Mouse (Mus musculus) liver, embryonic 12.5 days (tissue): Measurements from ENCODE around the gene Vegfa. TPM values are rescaled to one million over a fixed set of nuclear protein-coding genes. Genes with fewer than 3 reads are reported as not detected.

ENCODE experiments used
- ATAC-seq: fragments of 200-750 bp; cut with Nextera tagmentation; 2 replicates; pipeline ENCODE4 v1.8.0; 2017; ENCODE audit warnings: moderate number of reproducible peaks, mild to moderate bottlenecking, moderate library complexity
- H3K27ac ChIP-seq: fragments of 300-500 bp; sonication (generic); 2 replicates; pipeline ENCODE4 v1.5.1; 2016; ENCODE audit warnings: mild to moderate bottlenecking
- H3K27me3 ChIP-seq: fragments of 300-500 bp; sonication (generic); replicated peaks from 2 replicates; pipeline ENCODE4 v1.6.1; 2016; ENCODE audit warnings: mild to moderate bottlenecking, moderate library complexity
- H3K36me3 ChIP-seq: fragments of 300-500 bp; sonication (generic); 2 replicates; pipeline ENCODE4 v1.6.1; 2016; ENCODE audit warnings: mild to moderate bottlenecking, moderate library complexity
- H3K4me1 ChIP-seq: fragments of 300-500 bp; sonication (generic); 2 replicates; pipeline ENCODE4 v1.6.1; 2016
- H3K4me2 ChIP-seq: fragments of 300-500 bp; sonication (generic); 2 replicates; pipeline ENCODE4 v1.6.1; 2016; ENCODE audit warnings: mild to moderate bottlenecking, moderate library complexity
- H3K4me3 ChIP-seq: fragments of 300-500 bp; sonication (generic); 2 replicates; pipeline ENCODE4 v1.5.1; 2016; ENCODE audit warnings: mild to moderate bottlenecking, moderate library complexity
- H3K9ac ChIP-seq: fragments of 300-500 bp; sonication (generic); 2 replicates; pipeline ENCODE4 v1.6.1; 2016; ENCODE audit warnings: mild to moderate bottlenecking, moderate library complexity
- H3K9me3 ChIP-seq: fragments of 300-500 bp; sonication (generic); replicated peaks from 2 replicates; pipeline ENCODE4 v1.6.1; 2016; ENCODE audit warnings: mild to moderate bottlenecking, moderate library complexity
- WGBS: fragments of 180-500 bp; shearing (Covaris S2); methylation state at CpG from one replicate; pipeline ENCODE4 v1.1.7; 2016; ENCODE audit not compliant: insufficient replicate concordance; 5-methylcytosine and 5-hydroxymethylcytosine counted together
- polyA plus RNA-seq: library from polyadenylated mRNA; unstranded; fragments of >200 nt; fragmentation: Nextera tagmentation; extraction: Ambion mirVana; gene quantifications from 2 replicates; pipeline ENCODE4 v1.2.1, GENCODE M21; 2016

The Vegfa gene
- polyA plus RNA-seq, 1 experiment from 2014 or later: 3.2 TPM

DNA sequence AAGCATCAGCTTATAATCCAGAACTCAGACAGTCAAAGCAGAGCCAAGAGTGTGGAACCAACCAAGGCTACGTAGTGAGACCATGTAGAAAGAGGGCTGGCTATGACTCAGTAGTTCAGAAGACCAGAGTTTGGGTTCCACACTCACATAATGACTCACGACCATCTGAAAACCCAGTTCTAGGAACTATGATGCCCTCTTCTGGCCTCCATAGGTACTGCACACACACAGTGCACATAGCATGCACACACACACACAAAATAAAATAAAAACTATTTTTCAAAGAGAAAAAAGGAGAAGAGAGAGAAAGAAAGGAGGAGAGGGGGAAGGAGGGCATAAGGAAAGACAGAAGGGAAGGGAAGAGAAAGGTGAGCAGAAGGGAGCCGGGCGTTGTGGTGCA, 16.0 kb upstream of the Vegfa start:
- Histone ChIP-seq H3K27ac (no peak overlapping the region), H3K36me3 (no peaks in the 10 kb centered on the region), H3K27me3 (no peaks in the 10 kb centered on the region; the same call in 1 of the 2 replicates), H3K4me2 (no peak overlapping the region), H3K4me1 (peaks cover 9% of the 10 kb centered on the region; the same call in 1 of the 2 replicates), H3K9me3 (0 out of 2 replicates have a peak, but pooled peaks cover 6% of the 10 kb centered on the region), H3K9ac (no peak overlapping the region), H3K4me3 (no peak overlapping the region)
- WGBS: 86% methylated on average over 4 of the region's 4 CpGs
- no peak for ATAC-seq

DNA sequence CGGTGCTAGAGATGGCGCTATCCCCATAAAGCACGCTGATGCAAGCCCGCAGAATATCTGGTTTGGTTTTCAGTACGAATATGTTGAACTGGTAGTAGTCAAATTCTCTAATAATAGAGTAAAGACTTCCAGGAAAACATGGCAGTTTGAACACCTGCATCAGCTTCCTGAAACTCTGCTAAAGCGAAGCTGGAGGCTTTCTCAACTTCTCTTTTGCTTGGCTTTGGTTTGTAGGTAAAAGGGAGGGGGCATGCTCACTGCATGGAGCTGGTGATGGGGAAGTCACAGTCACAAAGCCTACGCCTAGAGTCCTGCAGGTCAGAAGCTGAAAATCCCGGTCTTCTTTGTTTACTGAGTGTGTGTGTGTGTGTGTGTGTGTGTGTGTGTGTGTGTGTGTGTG, 13.6 kb upstream of the Vegfa start:
- Histone ChIP-seq H3K27ac (no peak overlapping the region), H3K4me3 (no peak overlapping the region), H3K27me3 (no peaks in the 10 kb centered on the region; the same call in 1 of the 2 replicates), H3K4me2 (no peak overlapping the region), H3K9me3 (0 out of 2 replicates have a peak, but pooled peaks cover 6% of the 10 kb centered on the region), H3K4me1 (peaks cover 20% of the 10 kb centered on the region), H3K36me3 (no peaks in the 10 kb centered on the region), H3K9ac (no peak overlapping the region)
- ATAC-seq: no peak
- WGBS: 55% methylated on average over 8 of the region's 8 CpGs

DNA sequence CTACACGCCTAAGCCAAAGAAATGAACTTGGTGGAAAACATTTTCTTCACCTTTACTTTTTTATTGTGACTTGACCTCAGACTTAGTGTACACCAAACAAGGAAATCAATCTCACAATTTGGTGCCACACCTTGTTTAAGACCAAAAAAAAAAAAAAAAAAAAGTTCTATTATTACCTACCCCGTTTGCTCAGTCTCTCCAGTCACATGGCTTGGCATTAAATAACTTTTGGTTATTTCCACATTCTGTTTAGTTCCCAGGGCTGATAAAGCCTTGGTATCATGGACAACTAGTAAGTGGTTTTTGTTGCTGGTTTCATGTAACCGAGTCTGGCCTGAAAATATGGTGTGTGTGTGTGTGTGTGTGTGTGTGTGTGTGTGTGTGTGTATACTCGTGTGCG, 12.8 kb upstream of the Vegfa start:
- Histone ChIP-seq H3K9me3 (0 out of 2 replicates have a peak, but pooled peaks cover 6% of the 10 kb centered on the region), H3K4me2 (no peak overlapping the region), H3K9ac (no peak overlapping the region), H3K4me3 (no peak overlapping the region), H3K27me3 (no peaks in the 10 kb centered on the region), H3K36me3 (no peaks in the 10 kb centered on the region), H3K27ac (no peak overlapping the region), H3K4me1 (peaks cover 28% of the 10 kb centered on the region)
- ATAC-seq: no peak
- 70% methylated on average over 5 of the region's 5 CpGs for WGBS

DNA sequence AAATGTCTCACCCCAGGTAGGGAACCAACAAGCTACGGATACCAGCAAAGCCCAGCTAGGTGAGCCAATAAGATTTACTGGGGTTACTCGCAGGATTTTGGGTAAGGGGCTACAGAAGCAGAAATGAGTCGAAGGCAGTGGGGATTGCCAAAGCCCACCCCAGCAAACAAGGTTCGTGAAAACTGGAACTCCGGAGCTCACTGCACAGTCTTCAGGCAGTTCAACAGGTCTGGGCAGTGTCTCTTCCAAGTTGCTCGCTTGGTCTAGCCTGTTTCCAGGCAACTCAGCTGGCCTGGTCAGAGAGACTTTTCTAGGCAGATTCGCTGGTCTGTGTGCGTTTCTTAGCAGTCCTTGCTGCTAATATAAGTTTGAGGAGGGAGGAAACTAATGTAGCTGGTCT, 10.0 kb upstream of the Vegfa start:
- WGBS: 76% methylated on average over 8 of the region's 8 CpGs
- Histone ChIP-seq H3K36me3 (no peaks in the 10 kb centered on the region), H3K9ac (no peak overlapping the region), H3K4me2 (no peak overlapping the region), H3K4me3 (no peak overlapping the region), H3K27ac (no peak overlapping the region), H3K4me1 (peaks cover 36% of the 10 kb centered on the region), H3K27me3 (no peaks in the 10 kb centered on the region), H3K9me3 (no peaks in the 10 kb centered on the region)
- ATAC-seq: no peak

DNA sequence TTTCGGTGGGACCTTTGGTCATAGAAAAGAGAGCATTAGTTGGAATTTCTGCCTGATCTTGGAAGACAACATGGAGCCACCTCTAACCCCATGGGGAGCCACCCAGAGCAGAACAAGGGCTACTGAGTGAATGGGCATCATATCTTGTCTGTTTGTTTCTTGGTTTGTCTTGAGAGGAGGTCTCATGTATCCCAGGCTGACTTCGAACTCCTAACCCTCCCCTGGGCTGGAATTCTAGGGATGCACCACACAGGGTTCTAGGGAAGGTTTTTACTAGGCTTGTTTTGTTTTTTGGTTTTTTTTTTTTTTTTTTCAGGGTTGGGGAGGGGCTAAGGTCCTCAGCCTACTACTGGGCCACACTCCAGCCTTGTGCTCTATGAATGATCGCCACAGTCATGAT, 9.5 kb upstream of the Vegfa start:
- no peak for ATAC-seq
- Histone ChIP-seq H3K36me3 (no peaks in the 10 kb centered on the region), H3K27me3 (no peaks in the 10 kb centered on the region), H3K27ac (no peak overlapping the region), H3K9ac (no peak overlapping the region), H3K4me1 (peaks cover 36% of the 10 kb centered on the region), H3K9me3 (no peaks in the 10 kb centered on the region), H3K4me2 (no peak overlapping the region), H3K4me3 (no peak overlapping the region)
- 71% methylated on average over 3 of the region's 3 CpGs for WGBS

DNA sequence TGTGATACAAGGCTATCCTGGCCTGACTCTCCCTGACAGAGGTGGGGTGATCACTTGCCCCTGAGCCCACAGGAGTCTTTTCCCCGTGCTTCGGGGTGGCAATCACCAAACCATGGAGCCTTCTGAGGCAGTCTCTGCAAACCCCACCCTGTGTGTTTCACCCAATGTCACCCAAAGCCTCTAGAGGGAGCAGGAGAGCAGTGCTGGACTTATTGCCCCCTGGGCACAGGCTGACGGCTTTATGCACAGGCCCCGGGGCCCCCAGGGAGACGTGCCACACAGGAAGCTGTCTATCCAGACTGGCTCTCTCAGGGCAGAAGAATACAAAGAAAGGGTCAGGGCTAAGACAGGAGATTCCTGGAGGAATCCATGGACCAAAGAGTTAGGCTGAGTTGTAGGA, 9.1 kb upstream of the Vegfa start:
- Histone ChIP-seq H3K9ac (peak overlapping the region; percentile 18; the same call in 1 of the 2 replicates), H3K27ac (peak overlapping the region; percentile 76), H3K4me2 (peak overlapping the region; percentile 40), H3K27me3 (no peaks in the 10 kb centered on the region), H3K4me1 (peaks cover 36% of the 10 kb centered on the region), H3K4me3 (no peak overlapping the region), H3K36me3 (no peaks in the 10 kb centered on the region), H3K9me3 (no peaks in the 10 kb centered on the region)
- 23% methylated on average over 5 of the region's 5 CpGs for WGBS
- peak; percentile 72 for ATAC-seq

DNA sequence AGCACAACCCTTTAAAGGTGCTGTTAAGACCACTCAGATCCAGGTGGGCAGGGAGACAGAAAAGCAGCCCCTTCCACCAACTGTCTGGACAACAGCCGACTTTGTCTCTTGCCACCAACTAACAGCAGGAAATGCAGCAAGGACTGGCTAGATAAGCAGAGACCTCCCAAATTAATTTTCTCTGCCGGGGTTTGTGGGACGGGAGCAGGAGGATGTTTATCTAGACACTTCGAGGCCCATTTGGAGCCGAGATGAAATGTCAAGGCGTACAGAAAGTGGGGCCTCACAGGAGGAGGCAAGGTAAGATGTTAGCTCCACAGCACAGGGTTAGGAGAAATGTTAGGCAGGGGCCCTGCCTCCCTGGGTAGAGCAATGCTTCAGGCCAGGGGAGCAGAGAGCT, 8.4 kb upstream of the Vegfa start:
- peaks cover 36% of the 10 kb centered on the region for H3K4me1 ChIP-seq
- H3K9me3 ChIP-seq: no peaks in the 10 kb centered on the region
- H3K27me3 ChIP-seq: 0 out of 2 replicates have a peak, but pooled peaks cover 5% of the 10 kb centered on the region
- peak; percentile 64 for ATAC-seq
- peak overlapping the region; percentile 18; the same call in 1 of the 2 replicates for H3K9ac ChIP-seq
- no peak overlapping the region for H3K4me3 ChIP-seq
- 7% methylated on average over 6 of the region's 6 CpGs for WGBS
- H3K27ac ChIP-seq: peak overlapping the region; percentile 76
- no peaks in the 10 kb centered on the region for H3K36me3 ChIP-seq
- peak overlapping the region; percentile 40 for H3K4me2 ChIP-seq

DNA sequence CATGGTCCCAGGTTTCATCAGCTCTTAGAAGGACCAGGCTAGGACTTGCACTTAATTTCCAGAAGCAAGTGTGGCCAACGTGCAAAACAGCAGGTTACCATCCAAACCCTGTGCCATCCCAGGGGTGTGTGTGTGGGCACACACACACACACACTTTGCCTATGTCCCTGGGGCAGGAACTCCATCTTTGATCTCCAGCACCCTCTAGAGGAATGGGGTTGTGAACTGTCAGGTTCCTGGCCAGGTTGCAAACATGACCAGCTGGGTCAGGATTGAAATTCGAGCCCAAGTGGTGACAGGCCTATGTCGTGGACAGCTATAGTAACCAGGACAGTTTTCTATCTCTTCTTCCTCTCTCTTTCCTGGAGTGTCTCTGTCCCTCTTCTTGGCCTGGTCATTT, 6.7 kb upstream of the Vegfa start:
- 53% methylated on average over 3 of the region's 3 CpGs for WGBS
- no peak overlapping the region for H3K27ac ChIP-seq

DNA sequence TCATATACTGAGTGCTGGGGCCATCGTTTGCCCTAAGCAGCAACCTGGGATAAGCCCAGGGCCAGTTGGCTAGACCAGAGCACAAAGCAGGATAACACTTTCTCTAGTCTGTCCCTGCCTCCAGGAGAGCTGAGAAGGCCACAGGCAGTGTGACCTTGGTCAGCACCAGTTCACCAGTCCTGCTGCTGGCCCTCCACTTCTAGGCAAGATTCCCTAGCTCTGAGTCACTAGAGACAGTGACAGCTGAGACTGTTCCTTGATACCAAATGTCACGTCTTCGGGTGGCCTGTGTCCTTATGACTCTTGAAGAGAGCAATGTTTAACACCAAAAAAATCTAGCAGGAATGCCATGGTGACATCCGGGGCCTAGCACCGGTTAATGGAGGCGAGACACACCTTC, 4.2 kb upstream of the Vegfa start:
- H3K27ac ChIP-seq: no peak overlapping the region
- peaks cover 25% of the 10 kb centered on the region; the same call in 1 of the 2 replicates for H3K27me3 ChIP-seq
- no peak for ATAC-seq
- no peaks in the 10 kb centered on the region for H3K36me3 ChIP-seq
- no peak overlapping the region for H3K9ac ChIP-seq
- no peaks in the 10 kb centered on the region for H3K9me3 ChIP-seq
- peaks cover 54% of the 10 kb centered on the region for H3K4me1 ChIP-seq
- 63% methylated on average over 6 of the region's 6 CpGs for WGBS
- H3K4me3 ChIP-seq: no peak overlapping the region
- no peak overlapping the region for H3K4me2 ChIP-seq

More for the DNA sequence above, 6.7 kb upstream of the Vegfa start:
- Histone ChIP-seq H3K9me3 (no peaks in the 10 kb centered on the region), H3K4me2 (no peak overlapping the region), H3K4me3 (no peak overlapping the region), H3K9ac (no peak overlapping the region), H3K36me3 (no peaks in the 10 kb centered on the region), H3K4me1 (peaks cover 38% of the 10 kb centered on the region), H3K27me3 (peaks cover 17% of the 10 kb centered on the region; the same call in 1 of the 2 replicates)
- no peak for ATAC-seq

DNA sequence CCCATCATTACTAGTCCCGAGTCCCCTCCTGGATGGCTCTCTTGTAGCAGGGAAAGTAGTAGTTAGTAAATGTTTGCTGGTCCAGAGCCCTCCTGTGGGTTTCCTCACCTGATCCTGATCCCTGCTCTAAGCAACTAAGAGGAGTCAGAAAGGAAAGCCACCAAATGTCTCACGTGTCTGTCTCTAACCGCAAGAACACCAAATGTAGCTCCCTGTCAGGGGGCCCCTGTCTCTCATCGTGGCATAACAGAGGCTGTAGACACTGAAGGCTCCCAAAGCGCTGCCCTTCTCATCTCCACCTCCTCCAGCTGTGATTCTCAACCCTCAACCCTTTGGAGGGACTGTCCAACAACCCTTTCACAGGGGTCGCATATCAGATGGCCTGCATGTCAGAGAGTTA, 1.9 kb upstream of the Vegfa start:
- Histone ChIP-seq H3K9ac (no peak overlapping the region), H3K36me3 (no peaks in the 10 kb centered on the region), H3K27me3 (peaks cover 25% of the 10 kb centered on the region; the same call in 1 of the 2 replicates), H3K9me3 (no peaks in the 10 kb centered on the region), H3K4me3 (no peak overlapping the region), H3K4me1 (peaks cover 53% of the 10 kb centered on the region), H3K4me2 (no peak overlapping the region), H3K27ac (no peak overlapping the region)
- ATAC-seq: no peak
- WGBS: 34% methylated on average over 6 of the region's 6 CpGs

DNA sequence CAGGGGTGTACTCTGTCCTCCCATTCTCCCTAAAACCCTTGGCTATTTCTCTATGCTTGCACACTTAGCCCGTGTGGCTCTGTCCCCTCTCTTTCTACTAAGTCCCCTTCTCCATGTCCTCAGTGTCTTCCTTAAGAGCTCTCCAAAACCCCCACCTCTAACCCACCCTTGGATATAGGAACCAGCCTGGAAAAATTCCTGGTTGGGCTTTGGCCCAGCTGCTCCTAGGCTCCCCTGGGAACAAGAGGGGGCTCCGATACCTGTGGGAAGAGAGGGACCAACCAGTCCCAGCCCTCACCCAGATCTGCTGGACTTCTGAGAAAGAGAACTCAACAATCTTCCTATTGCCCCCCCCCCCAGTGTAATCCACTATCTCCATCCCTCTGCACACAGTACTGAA, 1.4 kb upstream of the Vegfa start:
- Histone ChIP-seq H3K9me3 (no peaks in the 10 kb centered on the region), H3K4me1 (peaks cover 59% of the 10 kb centered on the region), H3K36me3 (no peaks in the 10 kb centered on the region), H3K27me3 (peaks cover 25% of the 10 kb centered on the region; the same call in 1 of the 2 replicates), H3K27ac (no peak overlapping the region), H3K4me3 (no peak overlapping the region), H3K4me2 (no peak overlapping the region), H3K9ac (no peak overlapping the region)
- 53% methylated on average over 2 of the region's 2 CpGs for WGBS
- no peak for ATAC-seq

DNA sequence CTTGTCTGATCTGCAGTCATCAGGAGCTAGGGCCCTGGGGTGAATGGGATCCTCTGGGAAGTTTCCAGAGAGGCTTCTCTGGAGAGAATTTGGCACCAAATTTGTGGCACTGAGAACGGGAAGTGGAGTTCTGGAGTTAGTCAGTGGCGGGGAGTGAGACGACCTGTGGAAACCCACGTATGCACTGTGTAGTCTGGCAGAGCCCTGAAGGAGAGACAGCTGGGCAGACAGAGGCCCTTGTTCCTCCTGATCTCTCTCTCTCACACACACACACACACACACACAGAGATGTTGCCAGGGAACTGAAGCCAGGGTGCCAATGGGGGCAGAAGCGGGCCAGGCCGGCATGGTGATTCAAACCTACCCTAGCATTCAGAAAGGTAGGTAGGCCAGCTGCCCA, 953 bp upstream of the Vegfa start:
- H3K9ac ChIP-seq: no peak overlapping the region
- peaks cover 25% of the 10 kb centered on the region; the same call in 1 of the 2 replicates for H3K27me3 ChIP-seq
- no peak for ATAC-seq
- peak overlapping the region; percentile 97 for H3K4me2 ChIP-seq
- no peaks in the 10 kb centered on the region for H3K9me3 ChIP-seq
- H3K4me3 ChIP-seq: peak overlapping the region; percentile 84; the same call in 1 of the 2 replicates
- no peak overlapping the region for H3K27ac ChIP-seq
- WGBS: 52% methylated on average over 6 of the region's 6 CpGs
- H3K4me1 ChIP-seq: peaks cover 63% of the 10 kb centered on the region
- no peaks in the 10 kb centered on the region for H3K36me3 ChIP-seq
